Mouse (Mus musculus) limb, embryonic 13.5 days (tissue): ENCODE data around the gene Vps13d. TPM values are rescaled to one million over a fixed set of nuclear protein-coding genes. Genes with fewer than 3 reads are reported as not detected.
A peak's percentile ranks its signal among the peaks of the same experiment; 100 is the strongest.

ENCODE experiments used
- ATAC-seq: fragments of 200-750 bp; cut with Nextera tagmentation; 2 replicates; pipeline ENCODE4 v1.8.0; 2017; ENCODE audit warnings: low read depth, moderate number of reproducible peaks, moderate TSS enrichment; ENCODE audit not compliant: low FRiP score
- H3K27ac ChIP-seq: fragments of 300-500 bp; sonication (generic); 2 replicates; pipeline ENCODE4 v1.5.1; 2015; ENCODE audit warnings: inconsistent platforms, mild to moderate bottlenecking, moderate library complexity
- H3K27me3 ChIP-seq: fragments of 300-500 bp; sonication (generic); 2 replicates; pipeline ENCODE4 v1.6.1; 2015; ENCODE audit warnings: mild to moderate bottlenecking, inconsistent platforms
- H3K36me3 ChIP-seq: fragments of 300-500 bp; sonication (generic); 2 replicates; pipeline ENCODE4 v1.6.1; 2015; ENCODE audit warnings: inconsistent platforms, mild to moderate bottlenecking, moderate library complexity
- H3K4me1 ChIP-seq: fragments of 300-500 bp; sonication (generic); 2 replicates; pipeline ENCODE4 v1.6.1; 2015; ENCODE audit warnings: inconsistent platforms
- H3K4me2 ChIP-seq: fragments of 300-500 bp; sonication (generic); replicated peaks from 2 replicates; pipeline ENCODE4 v1.6.1; 2015; ENCODE audit warnings: inconsistent platforms, mild to moderate bottlenecking, moderate library complexity
- H3K4me3 ChIP-seq: fragments of 300-500 bp; sonication (generic); 2 replicates; pipeline ENCODE4 v1.5.1; 2015; ENCODE audit warnings: moderate library complexity, mild to moderate bottlenecking, inconsistent platforms
- H3K9ac ChIP-seq: fragments of 300-500 bp; sonication (generic); 2 replicates; pipeline ENCODE4 v1.6.1; 2015; ENCODE audit warnings: mild to moderate bottlenecking, inconsistent platforms
- H3K9me3 ChIP-seq: fragments of 300-500 bp; sonication (generic); 2 replicates; pipeline ENCODE4 v1.6.1; 2016; ENCODE audit warnings: inconsistent platforms
- WGBS: fragments of 180-500 bp; shearing (Covaris S2); methylation state at CpG from one replicate; pipeline ENCODE4 v1.1.7; 2015; 5-methylcytosine and 5-hydroxymethylcytosine counted together
- polyA plus RNA-seq: library from polyadenylated mRNA; unstranded; fragments of >200 nt; fragmentation: Nextera tagmentation; extraction: Ambion mirVana; gene quantifications from 2 replicates; pipeline ENCODE4 v1.2.1, GENCODE M21; 2015

Gene Vps13d
- polyA plus RNA-seq, result 10.4 and 13.1 TPM in 2 replicates

DNA sequence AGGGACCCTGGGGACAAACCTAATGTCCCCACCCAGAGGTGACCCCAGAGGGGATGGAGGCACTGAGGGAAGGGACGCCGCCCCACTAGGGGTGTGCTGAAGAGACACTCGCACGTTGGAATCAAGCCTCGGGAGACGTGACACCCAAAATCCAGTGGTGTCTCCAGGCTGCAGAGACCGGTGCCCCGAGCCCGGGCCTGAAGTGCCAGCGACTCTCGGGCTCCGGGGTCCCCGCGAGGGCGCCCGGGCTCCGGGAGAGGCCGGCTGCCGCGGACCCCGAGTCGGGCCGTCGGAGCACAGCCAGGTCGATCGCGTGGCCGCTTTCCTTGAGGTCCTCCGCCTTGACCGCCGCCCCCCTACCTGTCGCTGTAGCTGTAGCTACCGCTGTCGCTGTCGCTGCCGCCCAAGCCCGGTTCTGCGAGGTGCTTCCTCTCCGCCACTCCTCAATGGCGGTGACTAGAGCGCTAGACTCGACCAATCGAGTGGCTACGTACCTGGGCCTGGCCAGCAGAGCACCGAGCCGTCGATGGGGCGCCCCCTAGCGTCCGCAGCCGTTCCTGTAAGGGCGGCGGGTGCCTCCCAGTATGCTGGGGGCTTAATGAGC is at the start of gene Vps13d:
Vps13d (minus strand) TSS at position 447 of the 604 bp plus-strand sequence.
- under 1% methylated on average over 53 of the region's 53 CpGs for WGBS

DNA sequence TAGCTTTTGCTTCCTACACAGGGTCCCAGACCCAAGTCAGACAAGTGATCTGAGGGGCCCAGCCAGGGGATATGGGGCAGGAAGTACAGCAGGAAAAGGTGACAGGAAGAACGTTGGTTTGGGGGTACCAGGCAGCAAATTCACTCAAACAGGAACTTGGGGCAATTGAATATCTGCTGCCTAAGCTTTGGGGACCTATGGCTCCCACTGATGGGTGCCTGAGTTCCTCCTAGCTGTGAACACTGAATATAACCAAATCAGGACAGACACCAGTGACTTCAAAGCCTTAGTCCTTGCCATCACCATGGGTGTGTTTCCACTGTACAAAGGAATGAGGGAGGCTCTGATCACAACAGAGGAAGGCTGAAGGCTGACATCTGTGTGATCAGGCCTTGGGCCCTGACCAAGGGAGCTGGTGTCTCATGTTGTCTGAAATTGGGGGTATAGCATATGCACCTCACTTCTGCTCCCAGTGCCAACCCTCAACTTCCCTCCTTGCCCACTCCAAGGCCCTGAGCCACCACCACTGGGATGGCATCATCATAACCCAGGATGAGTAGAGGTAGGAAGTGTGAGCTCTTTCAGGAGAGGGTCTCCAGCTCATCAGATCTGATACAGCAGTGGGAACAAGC is 48.0 kb upstream of the Vps13d start:
- H3K36me3 ChIP-seq, result no peaks in the 10 kb centered on the region
- no peak overlapping the region for H3K27ac ChIP-seq
- no peak overlapping the region for H3K9ac ChIP-seq
- no peak overlapping the region for H3K4me2 ChIP-seq
- H3K4me3 ChIP-seq, result no peak overlapping the region
- peaks cover 32% of the 10 kb centered on the region for H3K27me3 ChIP-seq
- H3K9me3 ChIP-seq, result no peaks in the 10 kb centered on the region
- ATAC-seq, result no peak
- peaks cover 33% of the 10 kb centered on the region for H3K4me1 ChIP-seq
- 60% methylated on average over 1 of the region's 1 CpGs for WGBS

More for the DNA sequence above, at the start of gene Vps13d:
- H3K9me3 ChIP-seq, result no peaks in the 10 kb centered on the region
- H3K27ac ChIP-seq, result peak within 1 kb of the TSS; percentile 67
- peak within 1 kb of the TSS; percentile 95 for H3K4me2 ChIP-seq
- no peaks in the 10 kb centered on the region for H3K27me3 ChIP-seq
- H3K4me3 ChIP-seq, result peak within 1 kb of the TSS; percentile 89
- H3K4me1 ChIP-seq, result peaks cover 24% of the 10 kb centered on the region
- ATAC-seq, result peak; percentile 91
- H3K36me3 ChIP-seq, result peaks cover 8% of the 10 kb centered on the region
- H3K9ac ChIP-seq, result peak within 1 kb of the TSS; percentile 92

GRCm38 (mm10) chr4:145240723-145241231 is 46.0 kb upstream of the Vps13d start:
- no peak overlapping the region for H3K27ac ChIP-seq
- no peak for ATAC-seq
- H3K36me3 ChIP-seq, result no peaks in the 10 kb centered on the region
- H3K9ac ChIP-seq, result no peak overlapping the region
- 75% methylated on average over 4 of the region's 4 CpGs for WGBS
- peaks cover 19% of the 10 kb centered on the region for H3K4me1 ChIP-seq
- H3K9me3 ChIP-seq, result no peaks in the 10 kb centered on the region
- no peak overlapping the region for H3K4me2 ChIP-seq
- peaks cover 11% of the 10 kb centered on the region for H3K27me3 ChIP-seq
- no peak overlapping the region for H3K4me3 ChIP-seq

GRCm38 (mm10) chr4:145239049-145239830 is 44.4 kb upstream of the Vps13d start:
- WGBS, result 18% methylated on average over 4 of the region's 4 CpGs
- peak; percentile 78 for ATAC-seq
- Histone ChIP-seq H3K9ac (no peak overlapping the region), H3K36me3 (no peaks in the 10 kb centered on the region), H3K27me3 (no peaks in the 10 kb centered on the region; the same call in 1 of the 2 replicates), H3K27ac (peak overlapping the region; percentile 65), H3K4me3 (no peak overlapping the region), H3K4me2 (no peak overlapping the region), H3K9me3 (no peaks in the 10 kb centered on the region), H3K4me1 (peaks cover 18% of the 10 kb centered on the region)

DNA sequence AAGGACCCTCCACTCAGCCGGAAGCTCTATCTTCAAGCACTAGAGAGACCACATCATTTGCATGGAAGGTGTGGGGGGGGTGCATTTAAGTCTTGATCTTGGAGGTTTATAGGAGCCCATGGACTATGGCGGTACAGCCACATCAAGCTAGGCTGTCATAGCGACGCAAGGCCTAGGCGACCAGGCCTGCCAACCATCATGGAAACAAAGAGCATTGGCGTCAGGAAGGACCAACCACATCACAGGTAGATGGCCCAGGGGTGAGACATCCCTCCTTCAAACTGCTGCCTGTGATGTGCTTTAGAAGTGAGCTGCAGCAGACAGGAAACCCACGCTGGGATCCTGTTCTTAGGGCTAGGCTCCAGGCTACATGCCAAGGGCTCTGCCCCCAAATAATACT is 41.2 kb upstream of the Vps13d start:
- H3K4me2 ChIP-seq, result no peak overlapping the region
- no peak overlapping the region for H3K9ac ChIP-seq
- H3K27ac ChIP-seq, result no peak overlapping the region
- no peak overlapping the region for H3K4me3 ChIP-seq
- H3K36me3 ChIP-seq, result no peaks in the 10 kb centered on the region
- no peaks in the 10 kb centered on the region for H3K9me3 ChIP-seq
- 91% methylated on average over 7 of the region's 7 CpGs for WGBS
- no peak for ATAC-seq
- peaks cover 18% of the 10 kb centered on the region for H3K4me1 ChIP-seq
- no peaks in the 10 kb centered on the region for H3K27me3 ChIP-seq

- Histone ChIP-seq H3K27ac (no peak overlapping the region), H3K4me2 (no peak overlapping the region), H3K9ac (no peak overlapping the region), H3K4me3 (no peak overlapping the region), H3K27me3 (no peaks in the 10 kb centered on the region), H3K4me1 (peaks cover 8% of the 10 kb centered on the region; the same call in 1 of the 2 replicates), H3K9me3 (no peaks in the 10 kb centered on the region), H3K36me3 (no peaks in the 10 kb centered on the region)
- 50% methylated on average over 3 of the region's 3 CpGs for WGBS
- ATAC-seq, result no peak
Observed at GRCm38 (mm10) chr4:145233487-145234228, 38.9 kb upstream of the Vps13d start.

- Histone ChIP-seq H3K36me3 (no peaks in the 10 kb centered on the region), H3K27me3 (no peaks in the 10 kb centered on the region), H3K4me2 (no peak overlapping the region), H3K4me1 (peaks cover 5% of the 10 kb centered on the region; the same call in 1 of the 2 replicates), H3K4me3 (no peak overlapping the region), H3K9me3 (no peaks in the 10 kb centered on the region), H3K27ac (no peak overlapping the region), H3K9ac (no peak overlapping the region)
- WGBS, result 89% methylated on average over 5 of the region's 5 CpGs
- ATAC-seq, result no peak
Observed at GRCm38 (mm10) chr4:145231732-145232131, 36.9 kb upstream of the Vps13d start.

GRCm38 (mm10) chr4:145230647-145231046 is 35.8 kb upstream of the Vps13d start:
- H3K36me3 ChIP-seq, result no peaks in the 10 kb centered on the region
- H3K4me2 ChIP-seq, result no peak overlapping the region
- no peaks in the 10 kb centered on the region for H3K27me3 ChIP-seq
- ATAC-seq, result no peak
- H3K9me3 ChIP-seq, result no peaks in the 10 kb centered on the region
- H3K27ac ChIP-seq, result no peak overlapping the region
- no peak overlapping the region for H3K4me3 ChIP-seq
- H3K9ac ChIP-seq, result no peak overlapping the region
- H3K4me1 ChIP-seq, result peaks cover 5% of the 10 kb centered on the region; the same call in 1 of the 2 replicates
- 80% methylated on average over 2 of the region's 2 CpGs for WGBS

DNA sequence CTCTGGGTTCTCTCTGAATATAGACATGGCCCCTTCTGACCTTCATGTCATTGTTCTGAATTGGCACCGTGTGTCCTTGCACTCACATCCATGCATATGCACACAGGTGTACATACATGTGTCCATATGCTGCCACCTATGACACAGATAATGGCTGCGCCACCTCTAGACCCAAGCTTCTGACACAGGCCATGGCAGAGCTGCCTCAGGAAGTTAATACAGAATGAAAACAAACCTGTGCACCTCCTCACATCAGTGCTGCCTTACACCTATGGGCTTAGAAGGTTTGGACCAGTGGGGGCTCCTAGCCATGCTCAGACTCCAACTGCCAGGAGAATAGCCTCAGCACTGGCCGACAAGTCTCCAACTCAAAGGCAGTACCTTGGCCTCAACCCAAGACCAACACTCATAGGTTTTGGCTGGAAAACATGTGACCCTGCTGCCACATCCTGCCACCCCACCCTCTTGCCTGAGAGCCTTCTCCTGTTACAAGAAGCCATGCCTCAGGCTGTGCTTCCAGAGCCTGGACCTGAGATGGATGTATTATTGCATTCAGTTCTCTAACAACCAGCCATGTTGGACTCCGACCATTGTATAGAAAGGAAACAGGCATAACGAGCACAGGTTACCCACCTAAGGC is 34.8 kb upstream of the Vps13d start:
- H3K27ac ChIP-seq, result no peak overlapping the region
- peaks cover 5% of the 10 kb centered on the region; the same call in 1 of the 2 replicates for H3K4me1 ChIP-seq
- no peaks in the 10 kb centered on the region for H3K9me3 ChIP-seq
- WGBS, result 82% methylated on average over 5 of the region's 5 CpGs
- H3K27me3 ChIP-seq, result no peaks in the 10 kb centered on the region
- no peak overlapping the region for H3K4me3 ChIP-seq
- H3K9ac ChIP-seq, result no peak overlapping the region
- no peak overlapping the region for H3K4me2 ChIP-seq
- ATAC-seq, result peak; percentile 50; the same call in 1 of the 2 replicates
- H3K36me3 ChIP-seq, result no peaks in the 10 kb centered on the region

GRCm38 (mm10) chr4:145229051-145229450 is 34.2 kb upstream of the Vps13d start:
- H3K36me3 ChIP-seq, result no peaks in the 10 kb centered on the region
- H3K27me3 ChIP-seq, result no peaks in the 10 kb centered on the region
- 93% methylated on average over 6 of the region's 6 CpGs for WGBS
- H3K4me3 ChIP-seq, result no peak overlapping the region
- H3K4me2 ChIP-seq, result no peak overlapping the region
- H3K4me1 ChIP-seq, result peaks cover 5% of the 10 kb centered on the region; the same call in 1 of the 2 replicates
- no peak overlapping the region for H3K27ac ChIP-seq
- no peak for ATAC-seq
- H3K9me3 ChIP-seq, result no peaks in the 10 kb centered on the region
- H3K9ac ChIP-seq, result no peak overlapping the region

DNA sequence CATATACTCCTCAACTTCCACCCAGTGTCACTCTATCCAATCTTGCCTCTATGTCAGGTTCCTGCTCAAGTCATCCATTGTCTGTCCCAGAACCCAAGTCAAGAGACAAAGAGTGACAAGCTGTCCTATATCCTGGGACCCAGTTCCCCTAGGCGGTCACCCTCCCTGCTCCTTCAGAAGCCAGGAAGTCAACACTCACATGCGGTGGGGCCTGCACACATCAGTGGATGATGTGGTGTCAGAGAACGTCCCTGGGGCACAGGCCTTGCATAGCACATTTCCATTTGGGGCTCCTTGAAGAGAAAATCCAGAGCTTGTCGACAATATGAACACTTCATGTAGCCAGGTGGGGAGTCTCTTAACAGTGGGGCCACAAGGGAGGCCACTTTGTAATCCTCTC is 29.8 kb upstream of the Vps13d start:
- no peaks in the 10 kb centered on the region for H3K27me3 ChIP-seq
- no peaks in the 10 kb centered on the region for H3K9me3 ChIP-seq
- no peak overlapping the region for H3K4me3 ChIP-seq
- H3K36me3 ChIP-seq, result no peaks in the 10 kb centered on the region
- H3K4me2 ChIP-seq, result no peak overlapping the region
- no peak overlapping the region for H3K9ac ChIP-seq
- no peak overlapping the region for H3K27ac ChIP-seq
- WGBS, result 82% methylated on average over 4 of the region's 4 CpGs
- ATAC-seq, result no peak
- 0 out of 2 replicates have a peak, but pooled peaks cover 7% of the 10 kb centered on the region for H3K4me1 ChIP-seq
